Mouse (Mus musculus): ENCODE measurements at regions not wholly inside any gene's neighbourhood (a gene's known extent, or its start where the extent isn't known, plus 50 kb on each side); places are given as distances from the start of the nearest gene placed in this dataset.

GRCm38 (mm10) chr3:56681031-56681430 is 497.5 kb upstream of the Nbea start:
- TF ChIP-seq MEF2A (IDR thresholded peaks at IDR 0.05; ENCODE audit: extremely low read depth, insufficient replicate concordance, low read depth, low read length, poor library complexity, severe bottlenecking), result no peak
- no peak for TF ChIP-seq TAL1 (IDR thresholded peaks at IDR 0.05; ENCODE audit: low read length)
- TF ChIP-seq RCOR1 (IDR thresholded peaks at IDR 0.05; ENCODE audit: low read depth, low read length), result no peak
- TF ChIP-seq NELFE (IDR thresholded peaks at IDR 0.05; ENCODE audit: low read depth, low read length), result no peak
- no peak for TF ChIP-seq E2F4 (IDR thresholded peaks at IDR 0.05; ENCODE audit: borderline replicate concordance, low read depth, low read length)
- no peak for TF ChIP-seq NRF1 (IDR thresholded peaks at IDR 0.05; ENCODE audit: insufficient read depth, low read depth, low read length, poor library complexity, severe bottlenecking)
- no peak for TF ChIP-seq ZKSCAN1 (IDR thresholded peaks at IDR 0.05; ENCODE audit: low read depth, low read length)
- no peak for TF ChIP-seq GATA1 (IDR thresholded peaks at IDR 0.05; ENCODE audit: low read depth, low read length)
- no peak for TF ChIP-seq ZMIZ1 (IDR thresholded peaks at IDR 0.05; ENCODE audit: low read depth, low read length)
- no peak for TF ChIP-seq MAX (IDR thresholded peaks at IDR 0.05; ENCODE audit: low read length)
- no peak for TF ChIP-seq USF2 (IDR thresholded peaks at IDR 0.05; ENCODE audit: borderline replicate concordance in 1 of 2, insufficient read depth in 1 of 2, low read depth in 1 of 2, low read length in 2 of 2)
- no peak for TF ChIP-seq ETS1 (IDR thresholded peaks at IDR 0.05; ENCODE audit: low read depth, low read length)
- no peak for TF ChIP-seq ELF1 (IDR thresholded peaks at IDR 0.05; ENCODE audit: low read depth, low read length)
- no peak for TF ChIP-seq GABPA (IDR thresholded peaks at IDR 0.05; ENCODE audit: low read depth, low read length)
- TF ChIP-seq POLR2AphosphoS2 (IDR thresholded peaks at IDR 0.05; ENCODE audit: low read length), result no peak
- no peak for TF ChIP-seq KAT2A (conservative IDR thresholded peaks at IDR 0.05; ENCODE audit: low read depth, low read length)
- TF ChIP-seq ZNF384 (IDR thresholded peaks at IDR 0.05; ENCODE audit: low read depth, low read length), result no peak
- no peak for TF ChIP-seq TBP (IDR thresholded peaks at IDR 0.05; ENCODE audit: low read depth, low read length)
- no peak for TF ChIP-seq JUND (IDR thresholded peaks at IDR 0.05; ENCODE audit: low read depth, low read length)
- no peak for TF ChIP-seq CTCF (IDR thresholded peaks at IDR 0.05 in 2 of 3, conservative IDR thresholded peaks at IDR 0.05 in 1 of 3; ENCODE audit: control insufficient read depth in 1 of 3, insufficient read depth in 1 of 3, low read depth in 2 of 3, low read length in 3 of 3, poor library complexity in 1 of 3, severe bottlenecking in 1 of 3)
- no peak for DNase-seq (ENCODE audit: low read depth, low spot score)
- H3K4me1 ChIP-seq (ENCODE audit: control insufficient read depth in 1 of 2, insufficient read depth in 2 of 2, low read length in 2 of 2), result no peaks in the 10 kb centered on the region
- H3K36me3 ChIP-seq (ENCODE audit: control insufficient read depth in 1 of 2, insufficient read depth in 2 of 2, low read length in 2 of 2), result no peaks in the 10 kb centered on the region
- no peaks in the 10 kb centered on the region for H3K27me3 ChIP-seq (ENCODE audit: control insufficient read depth in 1 of 2, insufficient read depth in 2 of 2, low read length in 2 of 2)
- H3K9ac ChIP-seq (ENCODE audit: control insufficient read depth, low read depth, low read length, poor library complexity, severe bottlenecking), result no peak overlapping the region
- no peaks in the 10 kb centered on the region for H3K79me2 ChIP-seq (ENCODE audit: control insufficient read depth, insufficient read depth, low read length, poor library complexity)
- no peak overlapping the region for H3K4me3 ChIP-seq (ENCODE audit: control insufficient read depth in 1 of 2, insufficient read depth in 1 of 2, low read depth in 2 of 2, low read length in 2 of 2)
- H3K27ac ChIP-seq (ENCODE audit: control insufficient read depth, low read depth, low read length), result no peak overlapping the region
- H3K9me3 ChIP-seq (replicated peaks; ENCODE audit: insufficient read depth, low read length), result no peaks in the 10 kb centered on the region

- no peak for DNase-seq (ENCODE audit: low read depth, low spot score)
- H3K4me1 ChIP-seq (ENCODE audit: control insufficient read depth in 1 of 2, insufficient read depth in 2 of 2, low read length in 2 of 2), result no peaks in the 10 kb centered on the region
- H3K27ac ChIP-seq (ENCODE audit: control insufficient read depth, low read depth, low read length), result no peak overlapping the region
- no peaks in the 10 kb centered on the region for H3K79me2 ChIP-seq (ENCODE audit: control insufficient read depth, insufficient read depth, low read length, poor library complexity)
- no peak for TF ChIP-seq EP300 (IDR thresholded peaks at IDR 0.05; ENCODE audit: low read depth in 1 of 2, low read length in 2 of 2)
- TF ChIP-seq ZC3H11A (IDR thresholded peaks at IDR 0.05; ENCODE audit: low read depth, low read length), result no peak
- no peak for TF ChIP-seq POLR2A (IDR thresholded peaks at IDR 0.05; ENCODE audit: control insufficient read depth in 1 of 2, insufficient read depth in 1 of 2, low read depth in 1 of 2, low read length in 2 of 2, poor library complexity in 1 of 2)
- no peak for TF ChIP-seq JUND (IDR thresholded peaks at IDR 0.05; ENCODE audit: low read depth, low read length)
- TF ChIP-seq USF2 (IDR thresholded peaks at IDR 0.05; ENCODE audit: borderline replicate concordance in 1 of 2, insufficient read depth in 1 of 2, low read depth in 1 of 2, low read length in 2 of 2), result no peak
- no peak for TF ChIP-seq ZNF384 (IDR thresholded peaks at IDR 0.05; ENCODE audit: low read depth, low read length)
- no peak for TF ChIP-seq TBP (IDR thresholded peaks at IDR 0.05; ENCODE audit: low read depth, low read length)
- TF ChIP-seq MEF2A (IDR thresholded peaks at IDR 0.05; ENCODE audit: extremely low read depth, insufficient replicate concordance, low read depth, low read length, poor library complexity, severe bottlenecking), result no peak
- TF ChIP-seq GATA1 (IDR thresholded peaks at IDR 0.05; ENCODE audit: low read depth, low read length), result no peak
- no peak for TF ChIP-seq ELF1 (IDR thresholded peaks at IDR 0.05; ENCODE audit: low read depth, low read length)
- TF ChIP-seq MYB (IDR thresholded peaks at IDR 0.05; ENCODE audit: low read depth, low read length), result no peak
- no peak for TF ChIP-seq MAZ (IDR thresholded peaks at IDR 0.05; ENCODE audit: low read depth, low read length)
- no peak for TF ChIP-seq ZKSCAN1 (IDR thresholded peaks at IDR 0.05; ENCODE audit: low read depth, low read length)
- TF ChIP-seq BHLHE40 (IDR thresholded peaks at IDR 0.05; ENCODE audit: borderline replicate concordance, low read depth, low read length), result no peak
- no peak for TF ChIP-seq UBTF (IDR thresholded peaks at IDR 0.05; ENCODE audit: borderline replicate concordance, insufficient read depth, low read depth, low read length)
- TF ChIP-seq NRF1 (IDR thresholded peaks at IDR 0.05; ENCODE audit: insufficient read depth, low read depth, low read length, poor library complexity, severe bottlenecking), result no peak
- no peak for TF ChIP-seq SIN3A (IDR thresholded peaks at IDR 0.05; ENCODE audit: low read length)
- no peak for TF ChIP-seq NELFE (IDR thresholded peaks at IDR 0.05; ENCODE audit: low read depth, low read length)
- no peak for TF ChIP-seq TCF12 (IDR thresholded peaks at IDR 0.05; ENCODE audit: low read depth, low read length)
- H3K9ac ChIP-seq (ENCODE audit: control insufficient read depth, low read depth, low read length, poor library complexity, severe bottlenecking), result no peak overlapping the region
- no peaks in the 10 kb centered on the region for H3K36me3 ChIP-seq (ENCODE audit: control insufficient read depth in 1 of 2, insufficient read depth in 2 of 2, low read length in 2 of 2)
- H3K4me3 ChIP-seq (ENCODE audit: control insufficient read depth in 1 of 2, insufficient read depth in 1 of 2, low read depth in 2 of 2, low read length in 2 of 2), result no peak overlapping the region
- no peaks in the 10 kb centered on the region for H3K27me3 ChIP-seq (ENCODE audit: control insufficient read depth in 1 of 2, insufficient read depth in 2 of 2, low read length in 2 of 2)
- no peaks in the 10 kb centered on the region for H3K9me3 ChIP-seq (replicated peaks; ENCODE audit: insufficient read depth, low read length)
These were observed 485.3 kb upstream of the Nbea start for GRCm38 (mm10) chr3:56668829-56669228.
